Mouse (Mus musculus): ENCODE measurements at regions not wholly inside any gene's neighbourhood (a gene's known extent, or its start where the extent isn't known, plus 50 kb on each side); places are given as distances from the start of the nearest gene placed in this dataset.

DNA sequence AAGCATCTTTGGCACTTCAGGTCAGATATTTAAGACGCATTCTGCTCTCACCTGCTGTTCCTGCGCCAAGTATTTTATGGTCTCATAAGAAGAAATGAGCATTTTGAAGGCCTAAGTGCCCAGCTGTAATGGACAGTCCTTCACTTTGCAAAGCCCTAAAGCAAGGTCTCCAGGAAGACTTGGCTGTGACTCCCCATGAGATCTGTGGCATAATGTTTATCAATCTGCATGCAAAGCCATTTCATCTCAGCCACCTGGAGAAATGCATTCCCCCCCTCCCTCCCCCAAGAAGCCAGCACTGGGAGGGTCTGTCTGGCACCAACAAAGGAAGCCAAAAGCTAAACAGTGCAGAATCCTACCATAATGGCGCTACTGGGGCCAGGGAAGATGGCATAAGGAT lies 437.4 kb downstream of the Slc4a3 start:
- H3K4me3 ChIP-seq (ENCODE audit: low read depth, low read length) = no peak overlapping the region
- ATAC-seq (ENCODE audit: insufficient read depth, low read depth) (no peak), DNase-seq (ENCODE audit: low spot score) (no peak)
- no peaks in the 10 kb centered on the region for H3K27me3 ChIP-seq (ENCODE audit: control insufficient read depth, insufficient read depth, low read length)
- no peak for TF ChIP-seq CTCF (IDR thresholded peaks at IDR 0.05; ENCODE audit: low read depth)
- TF ChIP-seq EP300 (IDR thresholded peaks at IDR 0.05; ENCODE audit: low read depth) = no peak
- no peaks in the 10 kb centered on the region for H3K36me3 ChIP-seq (replicated peaks; ENCODE audit: control insufficient read depth, insufficient read depth, low read length)
- 95% methylated on average over 3 of the region's 3 CpGs for WGBS
- no peak overlapping the region for H3K4me2 ChIP-seq (ENCODE audit: low read depth, low read length)
- no peak overlapping the region for H3K9ac ChIP-seq (replicated peaks; ENCODE audit: low read depth, low read length)
- no peaks in the 10 kb centered on the region for H3K4me1 ChIP-seq (ENCODE audit: control insufficient read depth, insufficient read depth)
- H3K9me3 ChIP-seq (replicated peaks; ENCODE audit: control insufficient read depth, low read length) = no peaks in the 10 kb centered on the region
- no peak overlapping the region for H3K27ac ChIP-seq (ENCODE audit: low read depth)

DNA sequence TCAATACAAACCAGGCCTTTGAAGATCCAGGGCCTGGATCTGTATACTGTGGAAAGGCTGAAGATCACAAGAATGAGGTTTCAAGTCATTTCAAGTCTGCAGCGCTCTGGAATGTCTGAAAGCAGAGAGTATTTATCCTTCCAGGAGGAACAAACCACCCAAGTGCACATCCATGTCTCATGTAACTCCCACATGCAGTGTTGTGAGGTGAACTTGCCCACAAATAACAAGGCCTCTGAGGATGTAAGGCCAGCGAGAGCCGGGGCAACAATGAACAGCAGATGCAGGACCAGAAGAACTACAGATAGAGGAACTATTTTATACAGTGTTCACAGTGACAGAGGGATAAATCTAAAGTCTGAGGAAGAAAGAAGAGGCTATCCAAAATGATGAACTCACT lies 442.4 kb downstream of the Slc4a3 start:
- WGBS = 70% methylated on average over 3 of the region's 3 CpGs

DNA sequence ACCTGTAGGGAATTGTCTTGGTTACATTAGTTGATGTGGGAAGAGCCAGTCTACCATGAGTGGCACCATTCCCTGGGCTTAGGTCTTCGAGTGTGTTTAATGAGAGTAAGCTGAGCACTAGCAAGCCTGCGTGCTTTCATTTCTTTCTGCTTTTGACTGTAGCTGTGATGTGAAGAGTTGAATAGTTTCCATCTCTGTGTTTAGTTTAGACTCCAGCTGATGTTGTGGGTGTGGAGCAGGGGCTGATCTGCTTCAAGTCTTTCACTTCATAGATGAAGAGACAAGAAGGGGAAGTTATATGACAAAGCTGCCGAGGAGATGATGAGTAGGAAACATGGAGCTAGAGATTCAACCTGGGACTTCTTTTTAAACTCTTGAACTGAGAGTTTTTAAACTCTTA lies 446.0 kb downstream of the Slc4a3 start:
- Histone ChIP-seq H3K4me2 (ENCODE audit: low read depth, low read length) (no peak overlapping the region), H3K4me1 (ENCODE audit: control insufficient read depth, insufficient read depth) (peaks cover 7% of the 10 kb centered on the region), H3K27me3 (ENCODE audit: control insufficient read depth, insufficient read depth, low read length) (no peaks in the 10 kb centered on the region), H3K27ac (ENCODE audit: low read depth) (no peak overlapping the region), H3K9me3 (replicated peaks; ENCODE audit: control insufficient read depth, low read length) (peaks cover 5% of the 10 kb centered on the region; the same call in 1 of the 2 replicates), H3K9ac (replicated peaks; ENCODE audit: low read depth, low read length) (no peak overlapping the region), H3K4me3 (ENCODE audit: low read depth, low read length) (no peak overlapping the region), H3K36me3 (replicated peaks; ENCODE audit: control insufficient read depth, insufficient read depth, low read length) (no peaks in the 10 kb centered on the region)
- TF ChIP-seq EP300 (IDR thresholded peaks at IDR 0.05; ENCODE audit: low read depth) (no peak), CTCF (IDR thresholded peaks at IDR 0.05; ENCODE audit: low read depth) (no peak)
- DNase-seq (ENCODE audit: low spot score) (no peak), ATAC-seq (ENCODE audit: insufficient read depth, low read depth) (no peak)
- 82% methylated on average over 3 of the region's 3 CpGs for whole genome bisulfite sequencing

More for the DNA sequence above, 442.4 kb downstream of the Slc4a3 start:
- Histone ChIP-seq H3K4me1 (ENCODE audit: control insufficient read depth, insufficient read depth) (no peaks in the 10 kb centered on the region; the same call in 1 of the 2 replicates), H3K9me3 (replicated peaks; ENCODE audit: control insufficient read depth, low read length) (peaks cover 5% of the 10 kb centered on the region; the same call in 1 of the 2 replicates), H3K36me3 (replicated peaks; ENCODE audit: control insufficient read depth, insufficient read depth, low read length) (no peaks in the 10 kb centered on the region), H3K9ac (replicated peaks; ENCODE audit: low read depth, low read length) (no peak overlapping the region), H3K27ac (ENCODE audit: low read depth) (no peak overlapping the region), H3K4me3 (ENCODE audit: low read depth, low read length) (no peak overlapping the region), H3K27me3 (ENCODE audit: control insufficient read depth, insufficient read depth, low read length) (no peaks in the 10 kb centered on the region), H3K4me2 (ENCODE audit: low read depth, low read length) (no peak overlapping the region)
- ATAC-seq (ENCODE audit: insufficient read depth, low read depth) (no peak), DNase-seq (ENCODE audit: low spot score) (no peak)
- TF ChIP-seq CTCF (IDR thresholded peaks at IDR 0.05; ENCODE audit: low read depth) (no peak), EP300 (IDR thresholded peaks at IDR 0.05; ENCODE audit: low read depth) (no peak)

DNA sequence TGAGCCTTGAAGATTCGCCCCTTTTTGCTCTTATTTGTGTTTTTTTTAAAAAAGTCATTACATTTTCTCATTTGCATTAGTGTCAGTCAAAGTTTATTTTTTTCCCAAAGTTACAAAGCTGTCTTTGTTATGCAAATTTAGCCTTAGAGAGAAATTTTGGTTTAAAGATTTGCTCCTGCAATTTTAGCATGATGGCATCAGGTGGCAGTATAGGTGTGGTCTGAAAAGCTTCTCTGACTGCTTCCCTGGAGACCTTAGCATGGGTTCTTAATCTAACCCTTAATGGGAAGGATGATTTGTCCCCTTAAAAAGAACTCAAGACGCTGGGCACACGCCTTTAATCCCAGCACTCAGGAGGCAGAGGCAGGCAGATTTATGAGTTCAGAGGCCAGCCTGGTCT lies 451.2 kb downstream of the Slc4a3 start:
- no peak overlapping the region for H3K9ac ChIP-seq (replicated peaks; ENCODE audit: low read depth, low read length)
- no peak for ATAC-seq (ENCODE audit: insufficient read depth, low read depth)
- DNase-seq (ENCODE audit: low spot score) = no peak
- no peaks in the 10 kb centered on the region for H3K27me3 ChIP-seq (ENCODE audit: control insufficient read depth, insufficient read depth, low read length)
- H3K9me3 ChIP-seq (replicated peaks; ENCODE audit: control insufficient read depth, low read length) = no peaks in the 10 kb centered on the region
- H3K27ac ChIP-seq (ENCODE audit: low read depth) = no peak overlapping the region
- H3K4me1 ChIP-seq (ENCODE audit: control insufficient read depth, insufficient read depth) = peaks cover 7% of the 10 kb centered on the region
- H3K36me3 ChIP-seq (replicated peaks; ENCODE audit: control insufficient read depth, insufficient read depth, low read length) = no peaks in the 10 kb centered on the region
- no peak for TF ChIP-seq EP300 (IDR thresholded peaks at IDR 0.05; ENCODE audit: low read depth)
- peak; percentile 27; the same call in 1 of the 2 replicates for TF ChIP-seq CTCF (IDR thresholded peaks at IDR 0.05; ENCODE audit: low read depth)
- H3K4me3 ChIP-seq (ENCODE audit: low read depth, low read length) = no peak overlapping the region
- H3K4me2 ChIP-seq (ENCODE audit: low read depth, low read length) = no peak overlapping the region
- 77% methylated on average over 3 of the region's 3 CpGs for WGBS

DNA sequence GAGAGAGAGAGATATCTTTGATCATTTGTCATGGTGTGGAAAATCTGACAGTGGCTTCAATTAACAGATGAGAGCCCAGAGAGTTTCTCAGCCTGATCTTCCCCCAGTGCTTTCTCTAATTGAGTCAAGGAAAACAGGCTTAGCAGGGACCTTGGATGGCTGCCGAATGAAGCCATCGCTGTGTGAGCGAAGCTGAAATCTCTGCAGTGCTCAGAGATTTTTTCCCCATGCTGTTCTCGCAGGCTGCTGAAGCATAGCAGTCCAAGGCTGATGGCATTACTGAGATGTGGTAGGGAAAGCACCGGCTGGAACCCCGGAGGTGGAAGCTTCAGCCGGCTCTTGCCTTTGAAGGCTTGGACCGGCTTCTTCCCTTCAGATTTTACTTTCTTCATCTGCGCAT lies 455.1 kb downstream of the Slc4a3 start:
- no peak for DNase-seq (ENCODE audit: low spot score)
- no peak overlapping the region for H3K27ac ChIP-seq (ENCODE audit: low read depth)
- H3K9me3 ChIP-seq (replicated peaks; ENCODE audit: control insufficient read depth, low read length) = no peaks in the 10 kb centered on the region
- WGBS = 84% methylated on average over 9 of the region's 9 CpGs
- no peaks in the 10 kb centered on the region for H3K27me3 ChIP-seq (ENCODE audit: control insufficient read depth, insufficient read depth, low read length)
- ATAC-seq (ENCODE audit: insufficient read depth, low read depth) = no peak
- no peak overlapping the region for H3K4me2 ChIP-seq (ENCODE audit: low read depth, low read length)
- no peak for TF ChIP-seq EP300 (IDR thresholded peaks at IDR 0.05; ENCODE audit: low read depth)
- no peak for TF ChIP-seq CTCF (IDR thresholded peaks at IDR 0.05; ENCODE audit: low read depth)
- no peak overlapping the region for H3K9ac ChIP-seq (replicated peaks; ENCODE audit: low read depth, low read length)
- no peak overlapping the region for H3K4me3 ChIP-seq (ENCODE audit: low read depth, low read length)
- H3K36me3 ChIP-seq (replicated peaks; ENCODE audit: control insufficient read depth, insufficient read depth, low read length) = no peaks in the 10 kb centered on the region
- H3K4me1 ChIP-seq (ENCODE audit: control insufficient read depth, insufficient read depth) = no peaks in the 10 kb centered on the region; the same call in 1 of the 2 replicates

DNA sequence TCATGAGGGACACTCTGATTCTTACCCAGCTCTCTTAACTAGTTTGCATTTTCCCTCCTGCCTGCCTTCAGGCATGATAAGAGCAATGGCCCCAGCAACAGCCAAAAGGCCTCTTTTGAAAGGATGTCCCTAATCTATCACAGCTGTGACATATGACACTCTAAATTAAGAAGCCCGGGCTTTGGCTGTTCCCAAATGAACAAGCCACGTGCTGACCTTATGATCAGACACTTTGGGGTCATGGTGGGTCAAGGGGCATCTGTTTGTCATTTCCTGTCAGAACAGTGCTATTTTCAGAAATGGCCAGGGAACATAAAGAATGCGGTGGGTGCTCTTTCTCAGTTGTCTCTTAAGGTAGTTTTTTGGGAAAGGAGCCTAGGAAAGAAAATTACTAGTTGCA lies 463.5 kb downstream of the Slc4a3 start:
- Histone ChIP-seq H3K27ac (ENCODE audit: low read depth) (peak overlapping the region; percentile 63), H3K4me3 (ENCODE audit: low read depth, low read length) (no peak overlapping the region), H3K36me3 (replicated peaks; ENCODE audit: control insufficient read depth, insufficient read depth, low read length) (no peaks in the 10 kb centered on the region), H3K9me3 (replicated peaks; ENCODE audit: control insufficient read depth, low read length) (no peaks in the 10 kb centered on the region), H3K4me2 (ENCODE audit: low read depth, low read length) (no peak overlapping the region), H3K9ac (replicated peaks; ENCODE audit: low read depth, low read length) (no peak overlapping the region), H3K27me3 (ENCODE audit: control insufficient read depth, insufficient read depth, low read length) (no peaks in the 10 kb centered on the region), H3K4me1 (ENCODE audit: control insufficient read depth, insufficient read depth) (peaks cover 4% of the 10 kb centered on the region; the same call in 1 of the 2 replicates)
- ATAC-seq (ENCODE audit: insufficient read depth, low read depth) (peak; percentile 85), DNase-seq (ENCODE audit: low spot score) (no peak)
- 8% methylated on average over 3 of the region's 3 CpGs for WGBS
- TF ChIP-seq CTCF (IDR thresholded peaks at IDR 0.05; ENCODE audit: low read depth) (no peak), EP300 (IDR thresholded peaks at IDR 0.05; ENCODE audit: low read depth) (peak; percentile 77; the same call in 1 of the 2 replicates)

All from heart, postnatal 0 days (tissue).